Mouse (Mus musculus): Measurements from ENCODE around the gene Gm26620. TPM values are rescaled to one million over a fixed set of nuclear protein-coding genes. Genes with fewer than 3 reads are reported as not detected.

Gene Gm26620
- polyA plus RNA-seq, 1 experiment, result 0.12 TPM

DNA sequence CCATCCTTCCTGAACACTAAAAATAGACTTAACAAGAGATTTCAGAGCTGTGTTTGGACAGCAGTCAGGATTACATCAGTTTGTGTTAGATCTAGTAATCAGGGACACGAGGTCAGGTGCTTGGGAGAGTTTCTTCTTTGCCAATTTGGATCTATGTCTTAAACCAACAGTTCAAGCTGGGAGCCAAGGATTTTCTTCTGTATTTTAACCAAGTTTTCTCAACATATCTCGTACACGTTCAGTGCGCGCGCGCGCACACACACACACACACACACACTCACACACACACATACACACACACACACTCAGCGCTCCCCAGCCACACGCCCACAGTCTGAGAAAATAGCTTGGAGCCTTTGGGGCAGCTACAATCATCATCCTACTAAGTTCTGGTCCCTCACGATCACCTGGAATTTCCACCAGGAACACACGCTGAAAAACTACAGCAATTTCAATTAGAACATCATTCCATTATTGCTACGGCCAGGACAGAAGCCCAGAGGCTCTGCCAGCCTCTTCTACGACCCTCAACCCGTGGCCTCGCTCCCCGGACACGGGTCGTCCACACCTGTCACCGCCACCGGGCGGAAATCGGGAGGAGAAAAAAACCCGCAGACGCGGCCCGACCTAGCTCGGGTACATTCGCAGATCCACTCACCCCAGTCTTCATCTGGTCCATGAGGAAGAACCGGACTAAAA lies 17.7 kb upstream of the Gm26620 start:
- Histone ChIP-seq H3K79me3 (ENCODE audit: low read depth) (peaks cover 36% of the 10 kb centered on the region), H3K27me3 (ENCODE audit: control insufficient read depth, insufficient read depth, insufficient read length) (no peaks in the 10 kb centered on the region), H3K79me2 (ENCODE audit: control insufficient read depth, insufficient read depth) (peaks cover 55% of the 10 kb centered on the region), H3ac (ENCODE audit: control insufficient read depth, insufficient read length, low read depth) (peak overlapping the region; percentile 65), H3K36me3 (ENCODE audit: control insufficient read depth, insufficient read depth) (peaks cover 10% of the 10 kb centered on the region), H3K4me3 (ENCODE audit: insufficient read depth, poor library complexity, severe bottlenecking) (peak overlapping the region; percentile 78)
- TF ChIP-seq MYOD1 (IDR thresholded peaks at IDR 0.05; ENCODE audit: control insufficient read depth, insufficient read length, low read depth) (peak; percentile 4), MAX (IDR thresholded peaks at IDR 0.05) (no peak), MYOG (IDR thresholded peaks at IDR 0.05; ENCODE audit: control insufficient read depth, extremely low read depth, insufficient read length) (no peak), CEBPB (IDR thresholded peaks at IDR 0.05; ENCODE audit: low read depth) (no peak), CTCF (IDR thresholded peaks at IDR 0.05; ENCODE audit: control insufficient read depth, insufficient read depth, insufficient read length) (no peak), USF1 (IDR thresholded peaks at IDR 0.05; ENCODE audit: low read depth) (no peak)

DNA sequence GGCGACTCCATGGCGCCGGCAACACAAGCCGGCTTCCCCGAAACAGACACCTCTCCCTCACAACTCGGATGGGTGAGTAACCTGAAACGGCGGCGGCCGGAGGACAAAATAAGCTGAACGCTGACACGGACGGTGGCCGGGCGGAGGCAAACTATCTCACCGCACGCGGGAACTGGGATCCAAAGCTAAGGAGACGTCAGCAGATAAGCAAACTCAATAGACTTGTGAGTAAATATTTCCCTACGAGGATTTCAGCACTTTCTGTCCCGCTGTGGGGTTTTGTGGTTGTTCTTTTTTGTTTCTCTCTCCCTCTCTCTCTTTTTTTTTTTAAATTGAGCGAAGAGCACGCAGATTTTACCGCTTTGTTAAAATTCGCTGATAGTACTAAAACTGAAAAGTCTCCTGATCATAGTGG lies 17.2 kb upstream of the Gm26620 start, which contains the start of gene Atf6:
Gene Atf6, minus strand, starts transcription at position 81 of the 415 bp plus-strand sequence.
- no peak for TF ChIP-seq CEBPB (IDR thresholded peaks at IDR 0.05; ENCODE audit: low read depth)
- TF ChIP-seq MAX (IDR thresholded peaks at IDR 0.05), result peak; percentile 66
- Histone ChIP-seq H3K79me2 (ENCODE audit: control insufficient read depth, insufficient read depth) (peaks cover 50% of the 10 kb centered on the region), H3K36me3 (ENCODE audit: control insufficient read depth, insufficient read depth) (peaks cover 11% of the 10 kb centered on the region), H3K27me3 (ENCODE audit: control insufficient read depth, insufficient read depth, insufficient read length) (no peaks in the 10 kb centered on the region), H3K79me3 (ENCODE audit: low read depth) (peaks cover 33% of the 10 kb centered on the region), H3ac (ENCODE audit: control insufficient read depth, insufficient read length, low read depth) (peak within 1 kb of the TSS; percentile 65), H3K4me3 (ENCODE audit: insufficient read depth, poor library complexity, severe bottlenecking) (peak within 1 kb of the TSS; percentile 78)

DNA sequence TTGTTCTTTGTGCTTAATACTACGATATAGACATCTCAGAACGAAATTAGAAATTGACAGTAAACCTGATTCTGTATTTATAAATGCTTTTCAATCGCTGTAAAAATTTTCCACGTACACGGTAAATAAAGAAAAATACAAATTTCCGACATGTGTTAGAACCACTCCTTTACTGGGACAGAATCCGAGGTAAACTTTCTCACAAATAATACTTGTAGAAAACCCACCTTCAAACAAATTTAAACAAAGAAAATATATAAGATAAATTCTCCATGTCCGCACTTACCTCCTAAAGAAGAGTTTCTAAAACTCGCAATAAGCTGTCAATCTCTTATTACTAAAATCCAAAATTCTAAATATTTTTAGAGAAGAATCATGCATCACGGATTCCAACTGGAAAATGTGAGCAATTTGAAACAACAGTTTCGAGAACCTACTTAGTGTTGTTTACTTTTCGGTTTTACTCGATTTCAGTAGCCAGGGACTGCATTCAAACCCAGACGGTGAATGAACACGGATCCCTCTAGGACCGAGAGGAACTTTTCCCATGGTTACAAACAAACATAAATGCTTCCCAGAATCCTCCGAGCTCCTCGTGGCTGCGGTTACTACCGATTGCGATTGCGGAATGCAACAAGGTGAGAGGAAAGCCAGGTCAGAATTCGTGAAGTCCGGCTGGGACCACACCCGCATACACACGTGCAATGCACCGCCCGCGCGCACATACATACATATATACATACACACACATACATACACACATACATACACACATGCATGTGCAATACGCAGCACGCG lies 16.6 kb upstream of the Gm26620 start:
- no peak for TF ChIP-seq FOSL1 (IDR thresholded peaks at IDR 0.05; ENCODE audit: insufficient read depth, low read length, poor library complexity, severe bottlenecking)
- no peak for TF ChIP-seq CTCF (IDR thresholded peaks at IDR 0.05; ENCODE audit: control insufficient read depth, insufficient read depth, insufficient read length)
- TF ChIP-seq MYOD1 (IDR thresholded peaks at IDR 0.05; ENCODE audit: control insufficient read depth, insufficient read length, low read depth), result no peak
- TF ChIP-seq MYOG (IDR thresholded peaks at IDR 0.05; ENCODE audit: control insufficient read depth, extremely low read depth, insufficient read length), result no peak
- peak; percentile 71 for TF ChIP-seq CEBPB (IDR thresholded peaks at IDR 0.05; ENCODE audit: low read depth)
- TF ChIP-seq USF1 (IDR thresholded peaks at IDR 0.05; ENCODE audit: low read depth), result no peak
- peak; percentile 91 for TF ChIP-seq MAX (IDR thresholded peaks at IDR 0.05)
- peaks cover 11% of the 10 kb centered on the region for H3K36me3 ChIP-seq (ENCODE audit: control insufficient read depth, insufficient read depth)
- H3K4me3 ChIP-seq (ENCODE audit: insufficient read depth, poor library complexity, severe bottlenecking), result peak overlapping the region; percentile 78
- H3ac ChIP-seq (ENCODE audit: control insufficient read depth, insufficient read length, low read depth), result peak overlapping the region; percentile 30
- H3K79me2 ChIP-seq (ENCODE audit: control insufficient read depth, insufficient read depth), result peaks cover 44% of the 10 kb centered on the region
- H3K27me3 ChIP-seq (ENCODE audit: control insufficient read depth, insufficient read depth, insufficient read length), result no peaks in the 10 kb centered on the region
- peaks cover 33% of the 10 kb centered on the region for H3K79me3 ChIP-seq (ENCODE audit: low read depth)

DNA sequence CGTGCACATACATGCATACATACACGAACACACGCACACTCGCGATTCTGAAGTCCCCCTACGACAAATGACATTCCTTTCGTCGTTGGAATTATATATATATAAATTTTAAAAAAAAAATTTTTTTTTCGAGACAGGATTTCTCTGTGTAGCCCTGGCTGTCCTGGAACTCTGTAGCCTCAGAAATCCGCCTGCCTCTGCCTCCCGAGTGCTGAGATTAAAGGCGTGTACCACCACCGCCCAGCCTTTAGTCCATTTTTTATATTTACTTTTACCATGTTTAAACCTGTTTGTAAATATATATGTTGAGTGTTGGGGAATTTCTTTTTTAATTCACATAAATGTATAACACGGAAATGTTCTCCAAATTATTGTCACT lies 16.0 kb upstream of the Gm26620 start:
- Histone ChIP-seq H3K4me3 (ENCODE audit: insufficient read depth, poor library complexity, severe bottlenecking) (peak overlapping the region; percentile 78), H3K27me3 (ENCODE audit: control insufficient read depth, insufficient read depth, insufficient read length) (no peaks in the 10 kb centered on the region), H3K79me3 (ENCODE audit: low read depth) (peaks cover 28% of the 10 kb centered on the region), H3K36me3 (ENCODE audit: control insufficient read depth, insufficient read depth) (peaks cover 14% of the 10 kb centered on the region), H3ac (ENCODE audit: control insufficient read depth, insufficient read length, low read depth) (peak overlapping the region; percentile 30), H3K79me2 (ENCODE audit: control insufficient read depth, insufficient read depth) (peaks cover 38% of the 10 kb centered on the region)
- no peak for TF ChIP-seq CEBPB (IDR thresholded peaks at IDR 0.05; ENCODE audit: low read depth)
- TF ChIP-seq USF1 (IDR thresholded peaks at IDR 0.05; ENCODE audit: low read depth), result no peak
- no peak for TF ChIP-seq FOSL1 (IDR thresholded peaks at IDR 0.05; ENCODE audit: insufficient read depth, low read length, poor library complexity, severe bottlenecking)
- TF ChIP-seq MYOG (IDR thresholded peaks at IDR 0.05; ENCODE audit: control insufficient read depth, extremely low read depth, insufficient read length), result no peak
- no peak for TF ChIP-seq MAX (IDR thresholded peaks at IDR 0.05)
- no peak for TF ChIP-seq CTCF (IDR thresholded peaks at IDR 0.05; ENCODE audit: control insufficient read depth, insufficient read depth, insufficient read length)
- no peak for TF ChIP-seq MYOD1 (IDR thresholded peaks at IDR 0.05; ENCODE audit: control insufficient read depth, insufficient read length, low read depth)

DNA sequence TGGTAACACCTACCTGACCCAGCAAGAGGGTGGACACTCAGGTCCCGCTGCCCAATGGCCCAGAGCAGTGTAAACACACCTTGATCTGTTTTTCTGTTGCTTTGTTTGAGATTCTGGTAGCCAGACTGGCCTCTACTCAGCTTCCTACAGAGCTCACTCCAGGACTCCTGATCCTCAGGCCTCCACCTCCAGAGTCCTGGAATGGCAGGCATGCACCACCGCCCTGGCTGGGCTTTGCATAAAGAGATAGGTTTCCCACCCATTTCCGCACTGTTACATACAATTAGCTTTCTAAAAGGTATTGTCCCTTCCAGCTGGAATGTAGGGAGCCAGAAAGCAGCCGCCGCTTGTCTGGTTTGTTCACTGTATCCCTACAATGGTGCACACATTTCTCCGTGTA lies 13.5 kb upstream of the Gm26620 start:
- H3K36me3 ChIP-seq (ENCODE audit: control insufficient read depth, insufficient read depth), result peaks cover 31% of the 10 kb centered on the region
- no peak for TF ChIP-seq MYOG (IDR thresholded peaks at IDR 0.05; ENCODE audit: control insufficient read depth, extremely low read depth, insufficient read length)
- no peak for TF ChIP-seq MAX (IDR thresholded peaks at IDR 0.05)
- TF ChIP-seq MYOD1 (IDR thresholded peaks at IDR 0.05; ENCODE audit: control insufficient read depth, insufficient read length, low read depth), result no peak
- no peak for TF ChIP-seq FOSL1 (IDR thresholded peaks at IDR 0.05; ENCODE audit: insufficient read depth, low read length, poor library complexity, severe bottlenecking)
- no peak for TF ChIP-seq USF1 (IDR thresholded peaks at IDR 0.05; ENCODE audit: low read depth)
- TF ChIP-seq CEBPB (IDR thresholded peaks at IDR 0.05; ENCODE audit: low read depth), result no peak
- TF ChIP-seq CTCF (IDR thresholded peaks at IDR 0.05; ENCODE audit: control insufficient read depth, insufficient read depth, insufficient read length), result no peak
- H3K79me3 ChIP-seq (ENCODE audit: low read depth), result peaks cover 8% of the 10 kb centered on the region
- H3K79me2 ChIP-seq (ENCODE audit: control insufficient read depth, insufficient read depth), result peaks cover 13% of the 10 kb centered on the region
- no peaks in the 10 kb centered on the region for H3K27me3 ChIP-seq (ENCODE audit: control insufficient read depth, insufficient read depth, insufficient read length)
- H3ac ChIP-seq (ENCODE audit: control insufficient read depth, insufficient read length, low read depth), result no peak overlapping the region
- H3K4me3 ChIP-seq (ENCODE audit: insufficient read depth, poor library complexity, severe bottlenecking), result no peak overlapping the region
